Mouse (Mus musculus): Measurements from ENCODE around the gene Cdh6. TPM values are rescaled to one million over a fixed set of nuclear protein-coding genes. Genes with fewer than 3 reads are reported as not detected.
A peak's percentile ranks its signal among the peaks of the same experiment; 100 is the strongest.

Cdh6 gene
- total RNA-seq, 1 experiment, result 1.6 TPM

- H3K9ac ChIP-seq (ENCODE audit: insufficient read depth, low read depth, low read length, poor library complexity, severe bottlenecking), result no peak overlapping the region
- no peaks in the 10 kb centered on the region for H3K9me3 ChIP-seq (ENCODE audit: control insufficient read depth, insufficient read depth, low read depth, low read length)
- H3K4me1 ChIP-seq (ENCODE audit: control insufficient read depth in 2 of 2, insufficient read depth in 2 of 2, low read length in 2 of 2, poor library complexity in 1 of 2), result no peaks in the 10 kb centered on the region
- H3K36me3 ChIP-seq (ENCODE audit: control insufficient read depth, insufficient read depth, low read length, poor library complexity, severe bottlenecking), result no peaks in the 10 kb centered on the region
- in situ Hi-C loops (cut with MboI; ENCODE audit: low sequenced_read_pairs in 2 of 2, unreplicated experiment in 2 of 2), result no loop called here
- no peak overlapping the region for H3K27ac ChIP-seq (ENCODE audit: insufficient read depth, low read depth, low read length, poor library complexity, severe bottlenecking)
- DNase-seq (ENCODE audit: low read depth, low spot score), result no peak
- TF ChIP-seq MAFK (IDR thresholded peaks at IDR 0.05; ENCODE audit: insufficient read depth, low read depth, low read length) (no peak), ZNF384 (IDR thresholded peaks at IDR 0.05; ENCODE audit: low read depth, low read length) (no peak), CHD2 (IDR thresholded peaks at IDR 0.05; ENCODE audit: low read depth, low read length) (no peak), HCFC1 (IDR thresholded peaks at IDR 0.05; ENCODE audit: borderline replicate concordance, insufficient read depth, low read length) (no peak), ZC3H11A (IDR thresholded peaks at IDR 0.05; ENCODE audit: borderline replicate concordance, low read depth, low read length) (no peak)
- no peak overlapping the region for H3K4me3 ChIP-seq (ENCODE audit: insufficient read depth in 1 of 2, low read depth in 1 of 2, low read length in 2 of 2, poor library complexity in 1 of 2, severe bottlenecking in 1 of 2)
These were observed 39.5 kb upstream of the Cdh6 start for GRCm38 (mm10) chr15:13212956-13213355.

DNA sequence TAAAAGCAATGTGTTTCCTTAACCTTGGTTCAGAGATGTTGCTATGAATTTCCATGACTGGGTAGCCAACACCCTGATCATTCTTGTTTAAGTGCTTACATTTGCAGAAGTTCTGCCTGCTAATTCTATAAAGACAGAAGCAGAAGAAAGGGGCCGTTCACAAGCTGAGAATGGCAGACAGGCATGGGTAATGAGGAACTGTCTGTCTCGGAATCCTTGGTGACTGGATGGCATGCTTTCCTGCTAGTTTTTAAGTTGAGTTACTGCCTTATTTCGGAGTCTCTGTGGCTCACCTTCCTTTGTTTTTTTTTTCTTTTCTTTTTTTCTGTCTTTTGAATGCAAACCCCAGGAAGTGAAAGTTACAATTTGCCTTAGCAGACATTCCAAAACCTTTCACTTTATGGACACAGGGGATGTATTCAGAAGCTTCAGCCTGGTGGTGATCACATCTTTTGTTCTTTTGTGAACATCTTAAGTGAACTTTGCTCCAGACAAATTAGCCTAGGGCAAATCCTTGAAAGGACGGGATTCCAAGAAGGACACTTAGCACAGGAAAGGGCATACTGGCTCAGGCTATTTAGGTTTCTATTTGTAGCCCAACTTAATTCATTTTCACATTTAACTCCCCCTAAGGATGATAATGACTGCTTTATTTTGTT, 38.7 kb upstream of the Cdh6 start:
- H3K36me3 ChIP-seq (ENCODE audit: control insufficient read depth, insufficient read depth, low read length, poor library complexity, severe bottlenecking), result no peaks in the 10 kb centered on the region
- H3K27ac ChIP-seq (ENCODE audit: insufficient read depth, low read depth, low read length, poor library complexity, severe bottlenecking), result peak overlapping the region; percentile 22; the same call in 1 of the 2 replicates
- in situ Hi-C loops (cut with MboI; ENCODE audit: low sequenced_read_pairs in 2 of 2, unreplicated experiment in 2 of 2), result no loop called here
- peak; percentile 59 for DNase-seq (ENCODE audit: low read depth, low spot score)
- H3K4me3 ChIP-seq (ENCODE audit: insufficient read depth in 1 of 2, low read depth in 1 of 2, low read length in 2 of 2, poor library complexity in 1 of 2, severe bottlenecking in 1 of 2), result no peak overlapping the region
- TF ChIP-seq MAFK (IDR thresholded peaks at IDR 0.05; ENCODE audit: insufficient read depth, low read depth, low read length) (no peak), CHD2 (IDR thresholded peaks at IDR 0.05; ENCODE audit: low read depth, low read length) (peak; percentile 41; the same call in 1 of the 2 replicates), ZNF384 (IDR thresholded peaks at IDR 0.05; ENCODE audit: low read depth, low read length) (peak; percentile 86)
- no peak overlapping the region for H3K9ac ChIP-seq (ENCODE audit: insufficient read depth, low read depth, low read length, poor library complexity, severe bottlenecking)
- H3K4me1 ChIP-seq (ENCODE audit: control insufficient read depth in 2 of 2, insufficient read depth in 2 of 2, low read length in 2 of 2, poor library complexity in 1 of 2), result no peaks in the 10 kb centered on the region
- no peaks in the 10 kb centered on the region for H3K9me3 ChIP-seq (ENCODE audit: control insufficient read depth, insufficient read depth, low read depth, low read length)

DNA sequence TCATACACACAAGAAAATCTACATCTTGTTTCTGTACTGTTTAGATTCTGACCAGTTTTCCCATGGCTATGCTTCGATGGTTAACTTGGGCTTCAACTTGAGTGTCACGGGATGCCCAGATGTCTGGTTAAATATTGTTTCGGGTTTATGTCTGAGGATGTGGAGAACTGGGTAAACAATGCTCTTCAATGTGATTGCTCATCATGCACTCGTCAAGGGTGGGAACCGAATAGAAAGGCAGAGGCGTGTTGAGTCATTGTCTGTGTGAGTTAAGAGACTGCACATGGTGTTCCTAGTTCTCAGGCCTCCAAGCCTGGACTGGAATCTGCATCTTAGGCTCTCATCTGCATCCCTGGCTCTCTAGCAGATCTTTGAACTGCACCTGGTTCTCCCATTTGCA, 36.7 kb upstream of the Cdh6 start:
- no peaks in the 10 kb centered on the region for H3K4me1 ChIP-seq (ENCODE audit: control insufficient read depth in 2 of 2, insufficient read depth in 2 of 2, low read length in 2 of 2, poor library complexity in 1 of 2)
- H3K4me3 ChIP-seq (ENCODE audit: insufficient read depth in 1 of 2, low read depth in 1 of 2, low read length in 2 of 2, poor library complexity in 1 of 2, severe bottlenecking in 1 of 2), result no peak overlapping the region
- DNase-seq (ENCODE audit: low read depth, low spot score), result no peak
- in situ Hi-C loops (cut with MboI; ENCODE audit: low sequenced_read_pairs in 2 of 2, unreplicated experiment in 2 of 2), result no loop called here
- H3K36me3 ChIP-seq (ENCODE audit: control insufficient read depth, insufficient read depth, low read length, poor library complexity, severe bottlenecking), result no peaks in the 10 kb centered on the region
- no peaks in the 10 kb centered on the region for H3K9me3 ChIP-seq (ENCODE audit: control insufficient read depth, insufficient read depth, low read depth, low read length)
- TF ChIP-seq HCFC1 (IDR thresholded peaks at IDR 0.05; ENCODE audit: borderline replicate concordance, insufficient read depth, low read length) (no peak), ZNF384 (IDR thresholded peaks at IDR 0.05; ENCODE audit: low read depth, low read length) (no peak)
- H3K27ac ChIP-seq (ENCODE audit: insufficient read depth, low read depth, low read length, poor library complexity, severe bottlenecking), result no peak overlapping the region
- no peak overlapping the region for H3K9ac ChIP-seq (ENCODE audit: insufficient read depth, low read depth, low read length, poor library complexity, severe bottlenecking)

DNA sequence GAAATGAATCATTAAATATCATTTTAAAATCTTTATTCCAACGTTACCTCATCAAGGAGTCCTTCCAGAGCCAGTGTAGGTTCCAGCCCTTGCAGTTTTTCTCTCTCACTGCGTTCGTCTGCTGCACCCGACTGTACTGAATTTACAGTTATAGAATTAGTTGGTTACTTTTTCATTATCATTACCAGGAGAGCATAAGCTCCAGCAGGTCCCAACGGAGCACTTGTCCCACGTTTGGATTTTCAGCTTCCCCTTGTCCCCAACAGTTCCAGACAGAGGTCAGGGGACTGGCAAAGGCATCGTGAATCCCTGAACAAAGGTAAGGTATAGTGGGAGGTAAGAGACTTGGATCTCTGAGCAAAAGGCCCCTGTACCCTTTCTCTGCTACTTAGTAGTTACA, 35.2 kb upstream of the Cdh6 start:
- TF ChIP-seq HCFC1 (IDR thresholded peaks at IDR 0.05; ENCODE audit: borderline replicate concordance, insufficient read depth, low read length) (no peak), MAFK (IDR thresholded peaks at IDR 0.05; ENCODE audit: insufficient read depth, low read depth, low read length) (no peak), ZNF384 (IDR thresholded peaks at IDR 0.05; ENCODE audit: low read depth, low read length) (no peak), CHD2 (IDR thresholded peaks at IDR 0.05; ENCODE audit: low read depth, low read length) (no peak), ZC3H11A (IDR thresholded peaks at IDR 0.05; ENCODE audit: borderline replicate concordance, low read depth, low read length) (no peak)
- no peak for DNase-seq (ENCODE audit: low read depth, low spot score)
- Histone ChIP-seq H3K36me3 (ENCODE audit: control insufficient read depth, insufficient read depth, low read length, poor library complexity, severe bottlenecking) (no peaks in the 10 kb centered on the region), H3K9ac (ENCODE audit: insufficient read depth, low read depth, low read length, poor library complexity, severe bottlenecking) (no peak overlapping the region), H3K4me3 (ENCODE audit: insufficient read depth in 1 of 2, low read depth in 1 of 2, low read length in 2 of 2, poor library complexity in 1 of 2, severe bottlenecking in 1 of 2) (no peak overlapping the region), H3K27ac (ENCODE audit: insufficient read depth, low read depth, low read length, poor library complexity, severe bottlenecking) (no peak overlapping the region), H3K4me1 (ENCODE audit: control insufficient read depth in 2 of 2, insufficient read depth in 2 of 2, low read length in 2 of 2, poor library complexity in 1 of 2) (no peaks in the 10 kb centered on the region), H3K9me3 (ENCODE audit: control insufficient read depth, insufficient read depth, low read depth, low read length) (no peaks in the 10 kb centered on the region)
- in situ Hi-C loops (cut with MboI; ENCODE audit: low sequenced_read_pairs in 2 of 2, unreplicated experiment in 2 of 2), result no loop called here

GRCm38 (mm10) chr15:13196237-13196636, 22.8 kb upstream of the Cdh6 start:
- H3K9me3 ChIP-seq (ENCODE audit: control insufficient read depth, insufficient read depth, low read depth, low read length), result no peaks in the 10 kb centered on the region
- in situ Hi-C loops (cut with MboI; ENCODE audit: low sequenced_read_pairs in 2 of 2, unreplicated experiment in 2 of 2), result no loop called here
- H3K36me3 ChIP-seq (ENCODE audit: control insufficient read depth, insufficient read depth, low read length, poor library complexity, severe bottlenecking), result no peaks in the 10 kb centered on the region
- H3K27ac ChIP-seq (ENCODE audit: insufficient read depth, low read depth, low read length, poor library complexity, severe bottlenecking), result no peak overlapping the region
- TF ChIP-seq MAFK (IDR thresholded peaks at IDR 0.05; ENCODE audit: insufficient read depth, low read depth, low read length), result no peak
- TF ChIP-seq ZC3H11A (IDR thresholded peaks at IDR 0.05; ENCODE audit: borderline replicate concordance, low read depth, low read length), result no peak
- TF ChIP-seq ZNF384 (IDR thresholded peaks at IDR 0.05; ENCODE audit: low read depth, low read length), result no peak
- TF ChIP-seq HCFC1 (IDR thresholded peaks at IDR 0.05; ENCODE audit: borderline replicate concordance, insufficient read depth, low read length), result no peak
- TF ChIP-seq CHD2 (IDR thresholded peaks at IDR 0.05; ENCODE audit: low read depth, low read length), result no peak
- H3K4me1 ChIP-seq (ENCODE audit: control insufficient read depth in 2 of 2, insufficient read depth in 2 of 2, low read length in 2 of 2, poor library complexity in 1 of 2), result no peaks in the 10 kb centered on the region
- H3K4me3 ChIP-seq (ENCODE audit: insufficient read depth in 1 of 2, low read depth in 1 of 2, low read length in 2 of 2, poor library complexity in 1 of 2, severe bottlenecking in 1 of 2), result no peak overlapping the region
- no peak overlapping the region for H3K9ac ChIP-seq (ENCODE audit: insufficient read depth, low read depth, low read length, poor library complexity, severe bottlenecking)
- no peak for DNase-seq (ENCODE audit: low read depth, low spot score)

Data from ES-E14 (cell line).